Mouse (Mus musculus) lung, postnatal 0 days (tissue): ENCODE measurements around the gene Cacna2d2. TPM values are rescaled to one million over a fixed set of nuclear protein-coding genes. Genes with fewer than 3 reads are reported as not detected.

Experiments used
- ATAC-seq: fragments of 200-750 bp; cut with Nextera tagmentation; 2 replicates; pipeline ENCODE4 v1.8.0; 2017; ENCODE audit warnings: moderate library complexity
- DNase-seq: peaks from one replicate; pipeline ENCODE4 v3.0.0-alpha.2; 2016; ENCODE audit warnings: low spot score
- H3K27ac ChIP-seq: fragments of 300-500 bp; sonication (generic); 2 replicates; pipeline ENCODE4 v1.5.1; 2014; ENCODE audit warnings: antibody characterized with exemption, mild to moderate bottlenecking, low read length, mixed read lengths
- H3K27me3 ChIP-seq: fragments of 300-500 bp; sonication (generic); replicated peaks from 2 replicates; pipeline ENCODE4 v1.6.1; 2014; ENCODE audit warnings: low read length, mixed read lengths; ENCODE audit not compliant: insufficient read depth
- H3K36me3 ChIP-seq: fragments of 300-500 bp; sonication (generic); 2 replicates; pipeline ENCODE4 v1.6.1; 2014; ENCODE audit warnings: low read length, mixed read lengths; ENCODE audit not compliant: insufficient read depth
- H3K4me1 ChIP-seq: fragments of 300-500 bp; sonication (generic); 2 replicates; pipeline ENCODE4 v1.6.1; 2014; ENCODE audit warnings: antibody characterized with exemption, low read depth, low read length, mixed read lengths; ENCODE audit not compliant: insufficient read depth
- H3K4me2 ChIP-seq: fragments of 300-500 bp; sonication (generic); replicated peaks from 2 replicates; pipeline ENCODE4 v1.6.1; 2014; ENCODE audit warnings: low read depth, mild to moderate bottlenecking, low read length, moderate library complexity, mixed read lengths
- H3K4me3 ChIP-seq: fragments of 300-500 bp; sonication (generic); 2 replicates; pipeline ENCODE4 v1.5.1; 2014; ENCODE audit warnings: low read depth, low read length
- H3K9ac ChIP-seq: fragments of 300-500 bp; sonication (generic); replicated peaks from 2 replicates; pipeline ENCODE4 v1.6.1; 2014; ENCODE audit warnings: low read depth, mild to moderate bottlenecking
- H3K9me3 ChIP-seq: fragments of 300-500 bp; sonication (generic); 2 replicates; pipeline ENCODE4 v1.6.1; 2016; ENCODE audit warnings: low read length, mixed read lengths
- CTCF ChIP-seq: IDR thresholded peaks from 2 replicates; pipeline ENCODE4 v1.5.1; 2016; ENCODE audit warnings: antibody characterized with exemption, mild to moderate bottlenecking
- EP300 ChIP-seq: IDR thresholded peaks from 2 replicates; pipeline ENCODE4 v1.6.1; 2016; ENCODE audit warnings: antibody characterized with exemption, mild to moderate bottlenecking, control low read depth
- WGBS: fragments of 180-500 bp; shearing (Covaris S2); extraction: QIAGEN DNeasy Blood & Tissue Kit; methylation state at CpG from one replicate; pipeline ENCODE4 v1.1.7; 2014; 5-methylcytosine and 5-hydroxymethylcytosine counted together
- polyA plus RNA-seq: library from polyadenylated mRNA; unstranded; fragments of >200 nt; fragmentation: Nextera tagmentation; extraction: Ambion mirVana; gene quantifications from 2 replicates; pipeline ENCODE4 v1.2.1, GENCODE M21; 2015

The Cacna2d2 gene
- polyA plus RNA-seq, 1 experiment from 2014 or later = 0.04 TPM

DNA sequence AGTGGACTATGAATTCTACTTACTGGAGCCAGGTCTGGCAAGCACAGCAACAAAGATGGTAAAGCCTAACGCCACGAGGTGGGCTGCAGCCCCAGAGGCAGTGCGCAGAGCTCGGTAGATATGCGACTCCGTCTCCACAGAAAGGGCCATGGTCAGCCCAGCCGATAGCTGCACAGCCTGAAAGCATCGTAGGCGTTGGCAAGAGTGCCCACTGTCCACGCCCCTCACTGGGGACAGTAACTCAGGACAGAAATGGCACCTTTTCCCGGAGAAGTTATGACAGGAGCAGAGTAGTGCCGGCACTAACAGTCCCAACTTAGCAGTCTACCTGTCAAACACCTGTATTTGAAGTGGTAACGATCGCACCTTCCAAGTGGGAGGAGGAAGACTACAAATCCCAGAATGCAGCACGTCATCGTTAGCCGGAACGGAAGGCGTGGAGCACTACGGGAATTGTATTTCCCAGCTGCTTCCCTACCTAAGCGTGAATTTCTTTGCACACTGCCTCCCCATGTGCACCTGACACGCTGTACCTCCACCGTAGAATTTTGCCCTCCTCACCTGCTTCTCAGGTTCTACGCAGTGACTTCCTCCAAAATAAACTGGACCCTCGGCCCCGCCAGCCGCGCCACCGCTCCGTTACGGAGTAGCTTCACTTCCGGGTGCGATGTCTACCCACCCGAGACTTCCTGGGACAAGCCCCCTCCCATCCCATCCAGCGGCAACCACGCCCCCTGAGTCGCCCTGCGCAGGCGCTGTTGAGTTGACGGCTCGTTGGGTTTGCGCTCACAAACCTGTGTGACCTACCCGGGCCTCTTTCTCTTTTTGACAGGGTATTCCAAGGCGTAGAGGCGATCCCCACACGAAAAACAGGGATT is 142.3 kb downstream of the Cacna2d2 start, which contains the start of the genes Cyb561d2 and Nprl2:
Gene Cyb561d2 (minus strand): TSS at position 720 of the 878 bp plus-strand sequence.
Gene Nprl2 (plus strand): TSS at position 753 of the 878 bp plus-strand sequence.
- no peak; the same call in 1 of the 2 replicates for TF ChIP-seq CTCF
- TF ChIP-seq EP300 = no peak
- peak within 1 kb of the TSS; percentile 70 for H3K4me3 ChIP-seq
- H3K4me1 ChIP-seq = peaks cover 16% of the 10 kb centered on the region; the same call in 1 of the 2 replicates
- ATAC-seq (peak; percentile 92), DNase-seq (peak; percentile 96)
- H3K4me2 ChIP-seq = peak within 1 kb of the TSS; percentile 60
- H3K27me3 ChIP-seq = no peaks in the 10 kb centered on the region
- no peaks in the 10 kb centered on the region for H3K9me3 ChIP-seq
- under 1% methylated on average over 46 of the region's 46 CpGs for WGBS
- H3K36me3 ChIP-seq = peaks cover 28% of the 10 kb centered on the region
- 0 out of 2 replicates have a peak within 1 kb of the TSS, but pooled peaks have one; percentile 22 for H3K27ac ChIP-seq
- H3K9ac ChIP-seq = peak within 1 kb of the TSS; percentile 37

DNA sequence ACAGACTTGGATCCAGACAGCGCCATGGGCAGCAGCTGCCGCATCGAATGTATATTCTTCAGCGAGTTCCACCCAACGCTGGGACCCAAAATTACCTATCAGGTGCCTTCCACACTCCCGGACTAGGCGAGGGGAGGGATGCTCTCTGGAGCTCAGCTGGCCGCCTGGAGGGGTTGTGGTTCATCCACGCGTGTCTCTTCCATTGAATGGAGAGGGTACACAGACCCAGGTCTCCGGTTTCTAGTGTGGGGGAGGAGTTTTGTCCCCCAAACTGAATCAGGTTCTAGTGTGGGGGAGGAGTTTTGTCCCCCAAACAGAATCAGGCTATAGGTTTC is 142.9 kb downstream of the Cacna2d2 start:
- peak; percentile 0; the same call in 1 of the 2 replicates for ATAC-seq
- H3K27ac ChIP-seq = no peak overlapping the region
- WGBS = under 1% methylated on average over 11 of the region's 11 CpGs
- no peak for TF ChIP-seq EP300
- TF ChIP-seq CTCF = no peak
- DNase-seq = no peak
- peak overlapping the region; percentile 37 for H3K9ac ChIP-seq
- no peaks in the 10 kb centered on the region for H3K27me3 ChIP-seq
- peak overlapping the region; percentile 60 for H3K4me2 ChIP-seq
- no peaks in the 10 kb centered on the region for H3K9me3 ChIP-seq
- peaks cover 28% of the 10 kb centered on the region for H3K36me3 ChIP-seq
- H3K4me3 ChIP-seq = peak overlapping the region; percentile 70
- peaks cover 13% of the 10 kb centered on the region for H3K4me1 ChIP-seq

DNA sequence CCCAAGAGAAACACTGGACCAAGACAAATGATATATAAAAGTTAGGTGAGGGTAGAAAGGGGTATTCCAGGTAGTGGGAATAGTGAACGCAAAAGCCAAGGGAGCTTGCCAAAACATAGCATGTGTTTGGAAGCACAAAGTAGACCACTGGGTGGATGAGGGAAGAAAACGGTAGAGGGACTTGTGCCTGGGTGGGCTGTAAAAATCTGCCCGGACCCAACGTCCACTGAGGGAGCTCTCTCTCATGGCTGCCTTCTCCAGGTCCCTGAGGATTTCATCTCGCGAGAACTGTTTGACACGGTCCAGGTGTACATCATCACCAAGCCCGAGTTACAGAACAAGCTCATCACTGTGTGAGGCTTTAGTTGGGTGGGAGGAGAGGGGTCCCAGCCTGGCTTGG is 143.3 kb downstream of the Cacna2d2 start:
- H3K9me3 ChIP-seq = no peaks in the 10 kb centered on the region
- H3K27me3 ChIP-seq = no peaks in the 10 kb centered on the region
- H3K4me3 ChIP-seq = peak overlapping the region; percentile 70
- DNase-seq = no peak
- ATAC-seq = no peak
- H3K9ac ChIP-seq = peak overlapping the region; percentile 37; the same call in 1 of the 2 replicates
- H3K4me2 ChIP-seq = peak overlapping the region; percentile 60
- WGBS = 26% methylated on average over 8 of the region's 8 CpGs
- H3K36me3 ChIP-seq = peaks cover 28% of the 10 kb centered on the region
- TF ChIP-seq CTCF (no peak), EP300 (no peak)
- no peak overlapping the region for H3K27ac ChIP-seq
- H3K4me1 ChIP-seq = peaks cover 14% of the 10 kb centered on the region

DNA sequence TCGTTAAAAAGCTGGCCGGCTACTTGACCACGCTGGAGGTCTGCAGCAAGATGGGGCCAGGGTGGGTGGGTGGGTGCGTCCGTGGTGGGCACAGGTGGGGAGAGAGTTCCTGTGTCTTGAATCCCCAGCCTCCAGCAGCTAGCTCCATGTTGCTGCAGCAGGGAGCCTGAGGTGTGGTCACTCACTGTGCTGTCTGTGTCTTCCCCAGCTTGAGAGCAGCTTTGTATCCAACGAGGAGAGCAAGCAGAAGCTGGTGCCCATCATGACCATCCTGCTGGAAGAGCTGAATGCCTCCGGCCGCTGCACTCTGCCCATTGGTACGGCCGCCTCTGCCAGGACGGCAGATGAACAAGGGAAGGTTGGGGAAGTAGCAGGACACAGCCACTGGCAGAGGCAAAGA is 143.9 kb downstream of the Cacna2d2 start:
- no peak overlapping the region for H3K4me2 ChIP-seq
- H3K36me3 ChIP-seq = peaks cover 22% of the 10 kb centered on the region
- H3K9me3 ChIP-seq = no peaks in the 10 kb centered on the region
- no peak for TF ChIP-seq EP300
- TF ChIP-seq CTCF = no peak
- 89% methylated on average over 10 of the region's 11 CpGs for WGBS
- no peaks in the 10 kb centered on the region for H3K27me3 ChIP-seq
- DNase-seq (no peak), ATAC-seq (no peak)
- H3K27ac ChIP-seq = no peak overlapping the region
- no peak overlapping the region for H3K9ac ChIP-seq
- H3K4me3 ChIP-seq = no peak overlapping the region
- H3K4me1 ChIP-seq = peaks cover 14% of the 10 kb centered on the region

DNA sequence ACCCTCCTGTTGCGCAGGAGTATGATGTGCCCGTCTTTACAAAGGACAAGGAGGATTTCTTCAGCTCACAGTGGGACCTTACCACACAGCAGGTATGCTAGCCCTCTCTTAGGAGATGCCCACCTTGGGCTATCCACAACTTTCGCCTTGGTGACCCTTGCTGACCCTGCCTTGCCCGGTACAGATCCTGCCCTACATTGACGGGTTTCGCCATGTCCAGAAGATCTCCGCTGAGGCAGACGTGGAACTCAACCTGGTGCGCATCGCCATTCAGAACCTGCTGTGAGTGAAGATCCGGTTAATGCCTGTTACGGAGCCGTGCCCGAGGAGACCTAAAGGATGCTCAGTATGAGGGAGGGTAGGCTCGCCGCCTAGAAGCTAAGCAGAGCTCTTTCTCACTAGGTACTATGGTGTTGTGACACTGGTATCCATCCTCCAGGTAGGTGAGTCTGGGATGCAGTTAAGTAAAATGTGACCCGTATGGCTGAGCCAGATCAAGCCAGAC is 144.8 kb downstream of the Cacna2d2 start:
- TF ChIP-seq CTCF (no peak), EP300 (no peak)
- DNase-seq (no peak), ATAC-seq (no peak)
- WGBS = 94% methylated on average over 17 of the region's 17 CpGs
- H3K4me3 ChIP-seq = no peak overlapping the region
- no peaks in the 10 kb centered on the region for H3K9me3 ChIP-seq
- H3K4me1 ChIP-seq = peaks cover 14% of the 10 kb centered on the region
- no peak overlapping the region for H3K9ac ChIP-seq
- H3K27me3 ChIP-seq = no peaks in the 10 kb centered on the region
- H3K27ac ChIP-seq = no peak overlapping the region
- H3K4me2 ChIP-seq = no peak overlapping the region
- 0 out of 2 replicates have a peak, but pooled peaks cover 14% of the 10 kb centered on the region for H3K36me3 ChIP-seq

DNA sequence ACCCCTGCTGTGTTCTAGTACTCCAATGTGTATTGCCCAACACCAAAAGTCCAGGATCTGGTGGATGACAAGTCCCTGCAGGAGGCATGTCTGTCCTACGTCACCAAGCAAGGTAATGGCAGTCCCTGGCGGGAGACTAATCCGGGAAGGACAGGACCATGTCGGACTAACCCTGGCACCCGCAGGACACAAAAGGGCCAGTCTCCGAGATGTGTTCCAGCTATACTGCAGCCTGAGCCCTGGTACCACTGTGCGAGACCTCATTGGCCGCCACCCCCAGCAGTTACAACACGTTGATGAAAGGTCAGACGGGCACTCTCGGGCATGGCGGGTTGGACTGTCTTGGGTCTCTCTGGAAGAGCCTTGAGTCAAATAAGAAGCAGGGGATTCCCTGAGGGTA is 145.3 kb downstream of the Cacna2d2 start:
- Histone ChIP-seq H3K27me3 (no peaks in the 10 kb centered on the region), H3K4me2 (no peak overlapping the region), H3K36me3 (0 out of 2 replicates have a peak, but pooled peaks cover 11% of the 10 kb centered on the region), H3K27ac (no peak overlapping the region), H3K4me3 (no peak overlapping the region), H3K9me3 (no peaks in the 10 kb centered on the region), H3K9ac (no peak overlapping the region), H3K4me1 (peaks cover 14% of the 10 kb centered on the region)
- ATAC-seq = no peak
- TF ChIP-seq EP300 = no peak
- no peak for TF ChIP-seq CTCF
- no peak for DNase-seq
- 92% methylated on average over 12 of the region's 12 CpGs for WGBS
